ENCODE assay signal across 8 mouse cellular contexts in the genomic region with DNA sequence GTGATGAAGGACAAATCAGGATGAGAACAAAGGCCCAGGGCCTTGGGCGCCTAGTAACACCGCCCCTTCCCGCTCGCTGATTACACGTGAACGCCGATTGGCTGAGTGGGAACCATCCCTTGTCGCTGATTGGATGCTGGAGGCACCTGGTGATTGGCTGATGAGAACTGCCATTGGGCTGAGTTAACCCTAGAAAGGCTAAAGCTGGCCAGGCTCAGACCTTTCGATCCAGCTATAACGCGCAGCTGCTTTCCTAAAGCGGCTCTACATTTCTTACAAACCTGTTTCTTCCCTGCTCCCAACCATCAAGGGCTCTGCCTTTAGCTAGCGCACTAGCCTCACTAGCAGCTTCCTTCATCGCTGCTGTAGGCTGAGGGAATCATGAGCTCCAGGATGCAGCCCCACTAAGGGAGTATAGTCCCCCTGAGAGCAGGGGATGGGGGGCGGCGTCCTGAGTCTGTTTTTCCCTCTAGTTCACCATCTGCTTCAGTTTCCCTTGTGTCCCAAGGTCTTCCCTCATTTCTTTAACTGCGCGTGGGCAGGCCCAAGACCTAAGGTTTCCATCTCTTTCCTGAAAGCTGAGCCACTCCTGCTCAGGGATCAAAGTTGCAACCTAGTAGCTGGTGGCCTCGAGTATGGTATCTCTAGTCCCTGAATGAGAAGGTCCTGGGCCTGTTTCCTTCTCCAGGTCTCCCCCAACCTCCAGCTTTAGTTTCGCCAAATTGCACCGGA. TPM values are rescaled to one million over a fixed set of nuclear protein-coding genes. Genes with fewer than 3 reads are reported as not detected.
DNase-seq lines count a peak whose midpoint lies in the region; ATAC-seq and TF ChIP-seq lines count a peak whose summit lies in the region.

No protein-coding gene starts in this region.

- intact Hi-C loops in heart, adult 2 months (cut with DNase I) = no loop called here

- no peaks in the 10 kb centered on the region for H3K79me2 ChIP-seq in heart, adult 2 months (replicated peaks; ENCODE audit: control insufficient read depth, insufficient read depth, low read length)

- TF ChIP-seq CTCF in heart, adult 2 months (IDR thresholded peaks at IDR 0.05) = no peak

- WGBS in embryonic facial prominence, embryonic 14.5 days = under 1% methylated on average over 21 of the region's 21 CpGs
- WGBS in heart, adult 2 months = under 1% methylated on average over 21 of the region's 21 CpGs
- under 1% methylated on average over 21 of the region's 21 CpGs for WGBS in limb, embryonic 13.5 days
- under 1% methylated on average over 21 of the region's 21 CpGs for WGBS in midbrain, embryonic 16.5 days

- peaks cover 14% of the 10 kb centered on the region; the same call in 1 of the 2 replicates for H3K4me1 ChIP-seq in embryonic facial prominence, embryonic 14.5 days (ENCODE audit: control insufficient read depth, insufficient read depth, low read length)
- H3K4me1 ChIP-seq in heart, adult 2 months (ENCODE audit: control insufficient read depth, insufficient read depth, low read length) = peaks cover 4% of the 10 kb centered on the region
- peaks cover 24% of the 10 kb centered on the region for H3K4me1 ChIP-seq in limb, embryonic 13.5 days
- H3K4me1 ChIP-seq in midbrain, embryonic 16.5 days (ENCODE audit: control insufficient read depth, insufficient read depth, low read length) = peaks cover 26% of the 10 kb centered on the region

- H3K4me3 ChIP-seq in embryonic facial prominence, embryonic 14.5 days (ENCODE audit: low read depth, low read length) = peak overlapping the region; percentile 73
- H3K4me3 ChIP-seq in heart, adult 2 months = peak overlapping the region; percentile 81
- H3K4me3 ChIP-seq in limb, embryonic 13.5 days = peak overlapping the region; percentile 84
- peak overlapping the region; percentile 79 for H3K4me3 ChIP-seq in midbrain, embryonic 16.5 days (ENCODE audit: low read depth, low read length)

- H3K9me3 ChIP-seq in embryonic facial prominence, embryonic 14.5 days (ENCODE audit: control insufficient read depth, low read length) = no peaks in the 10 kb centered on the region
- no peaks in the 10 kb centered on the region for H3K9me3 ChIP-seq in limb, embryonic 13.5 days
- no peaks in the 10 kb centered on the region for H3K9me3 ChIP-seq in midbrain, embryonic 16.5 days (replicated peaks; ENCODE audit: control insufficient read depth, low read length, poor library complexity, severe bottlenecking)

- peak; percentile 94 for ATAC-seq in embryonic facial prominence, embryonic 14.5 days (ENCODE audit: low read depth)
- peak; percentile 92 for ATAC-seq in limb, embryonic 13.5 days (ENCODE audit: low FRiP score, low read depth)
- peak; percentile 94 for ATAC-seq in midbrain, embryonic 16.5 days

- H3K4me2 ChIP-seq in embryonic facial prominence, embryonic 14.5 days (ENCODE audit: low read depth, low read length) = peak overlapping the region; percentile 100
- peak overlapping the region; percentile 99 for H3K4me2 ChIP-seq in limb, embryonic 13.5 days (replicated peaks)
- peak overlapping the region; percentile 95 for H3K4me2 ChIP-seq in midbrain, embryonic 16.5 days (ENCODE audit: low read length)

- H3K36me3 ChIP-seq in embryonic facial prominence, embryonic 14.5 days (ENCODE audit: control insufficient read depth, insufficient read depth, low read length) = peaks cover 21% of the 10 kb centered on the region
- H3K36me3 ChIP-seq in heart, adult 2 months (ENCODE audit: control insufficient read depth, insufficient read depth, low read length) = no peaks in the 10 kb centered on the region
- peaks cover 26% of the 10 kb centered on the region for H3K36me3 ChIP-seq in limb, embryonic 13.5 days
- H3K36me3 ChIP-seq in midbrain, embryonic 16.5 days (ENCODE audit: control insufficient read depth, insufficient read depth, low read length) = peaks cover 3% of the 10 kb centered on the region; the same call in 1 of the 2 replicates

- H3K9ac ChIP-seq in embryonic facial prominence, embryonic 14.5 days (ENCODE audit: low read depth, low read length) = peak overlapping the region; percentile 77
- H3K9ac ChIP-seq in heart, adult 2 months (ENCODE audit: low read depth, low read length) = peak overlapping the region; percentile 48
- H3K9ac ChIP-seq in limb, embryonic 13.5 days = peak overlapping the region; percentile 86
- peak overlapping the region; percentile 89 for H3K9ac ChIP-seq in midbrain, embryonic 16.5 days (ENCODE audit: low read depth, low read length)

- peak; percentile 99 for DNase-seq in 3T3-L1 (ENCODE audit: low read depth, low spot score)
- DNase-seq in adrenal gland, postnatal 4 days (ENCODE audit: low spot score in 2 of 2) = peak; percentile 84 to 90
- DNase-seq in embryonic facial prominence, embryonic 14.5 days (ENCODE audit: low spot score) = peak; percentile 99
- peak; percentile 89 to 94 for DNase-seq in heart, adult 2 months
- peak; percentile 93 to 95 for DNase-seq in kidney, adult 8-10 months
- DNase-seq in spleen, postnatal 10 days (ENCODE audit: low spot score in 2 of 2) = peak; percentile 68 to 87

- H3K27ac ChIP-seq in embryonic facial prominence, embryonic 14.5 days (replicated peaks; ENCODE audit: low read depth, low read length) = peak overlapping the region; percentile 94
- peak overlapping the region; percentile 87 for H3K27ac ChIP-seq in heart, adult 2 months
- H3K27ac ChIP-seq in limb, embryonic 13.5 days = peak overlapping the region; percentile 93
- peak overlapping the region; percentile 97 for H3K27ac ChIP-seq in midbrain, embryonic 16.5 days (ENCODE audit: low read length)

- TF ChIP-seq POLR2A in heart, adult 2 months (IDR thresholded peaks at IDR 0.05; ENCODE audit: insufficient read depth, low read depth, low read length) = no peak; the same call in 1 of the 2 replicates

- no peak for TF ChIP-seq EP300 in heart, adult 2 months (IDR thresholded peaks at IDR 0.05; ENCODE audit: insufficient read depth, low read depth, low read length)

- H3K27me3 ChIP-seq in embryonic facial prominence, embryonic 14.5 days (replicated peaks; ENCODE audit: control insufficient read depth, insufficient read depth, low read length) = no peaks in the 10 kb centered on the region
- no peaks in the 10 kb centered on the region for H3K27me3 ChIP-seq in heart, adult 2 months (ENCODE audit: control insufficient read depth, insufficient read depth, low read length)
- H3K27me3 ChIP-seq in limb, embryonic 13.5 days = peaks cover 10% of the 10 kb centered on the region; the same call in 1 of the 2 replicates
- no peaks in the 10 kb centered on the region; the same call in 1 of the 2 replicates for H3K27me3 ChIP-seq in midbrain, embryonic 16.5 days (ENCODE audit: control insufficient read depth, insufficient read depth, low read depth, low read length)

RNA-seq across cellular contexts. Expression of a gene that starts 3.0 kb away (rescaled TPM):
- total RNA-seq in adrenal gland, postnatal 4 days (2021) = 10 to 100 TPM; 91.6 to 91.9 TPM
- 81.8 and 107 TPM in 2 replicates for polyA plus RNA-seq in embryonic facial prominence, embryonic 14.5 days (2014; fragmentation: Nextera tagmentation; extraction: Ambion mirVana)
- 10 to 100 TPM; 63.1 to 78.9 TPM for total RNA-seq in heart, adult 2 months (2021)
- 68.0 and 75.8 TPM in 2 replicates for polyA plus RNA-seq in heart, adult 2 months (2012; rRNA removed)
- polyA plus RNA-seq in limb, embryonic 13.5 days (2015; fragmentation: Nextera tagmentation; extraction: Ambion mirVana) = 108 and 109 TPM in 2 replicates
- polyA plus RNA-seq in midbrain, embryonic 16.5 days (2015; fragmentation: Nextera tagmentation; extraction: Ambion mirVana) = 115 and 117 TPM in 2 replicates

RNA-seq across cellular contexts. Expression of a gene that starts 3.1 kb away (rescaled TPM):
- total RNA-seq in adrenal gland, postnatal 4 days (2021) = 1 to 10 TPM; 9.3 to 9.4 TPM
- 12.4 and 14.1 TPM in 2 replicates for polyA plus RNA-seq in embryonic facial prominence, embryonic 14.5 days (2014; fragmentation: Nextera tagmentation; extraction: Ambion mirVana)
- 10 to 100 TPM; 12.2 to 14.8 TPM for total RNA-seq in heart, adult 2 months (2021)
- 28.6 and 30.6 TPM in 2 replicates for polyA plus RNA-seq in heart, adult 2 months (2012; rRNA removed)
- polyA plus RNA-seq in limb, embryonic 13.5 days (2015; fragmentation: Nextera tagmentation; extraction: Ambion mirVana) = 8.1 and 9.2 TPM in 2 replicates
- polyA plus RNA-seq in midbrain, embryonic 16.5 days (2015; fragmentation: Nextera tagmentation; extraction: Ambion mirVana) = 6.4 and 7.6 TPM in 2 replicates

RNA-seq across cellular contexts. Expression of a gene that starts 22.2 kb away (rescaled TPM):
- total RNA-seq in adrenal gland, postnatal 4 days (2021) = 1 to 10 TPM; 4.1 to 9.2 TPM
- polyA plus RNA-seq in embryonic facial prominence, embryonic 14.5 days (2014; fragmentation: Nextera tagmentation; extraction: Ambion mirVana) = 13.0 and 19.8 TPM in 2 replicates
- total RNA-seq in heart, adult 2 months (2021) = under 1 TPM; 0.50 to 0.61 TPM
- polyA plus RNA-seq in heart, adult 2 months (2012; rRNA removed) = 0.35 and 0.76 TPM in 2 replicates
- polyA plus RNA-seq in limb, embryonic 13.5 days (2015; fragmentation: Nextera tagmentation; extraction: Ambion mirVana) = 36.4 and 39.2 TPM in 2 replicates
- 200 and 218 TPM in 2 replicates for polyA plus RNA-seq in midbrain, embryonic 16.5 days (2015; fragmentation: Nextera tagmentation; extraction: Ambion mirVana)

RNA-seq across cellular contexts. Expression of a gene that starts 27.9 kb away (rescaled TPM):
- total RNA-seq in adrenal gland, postnatal 4 days (2021) = 10 to 100 TPM; 66.3 to 67.4 TPM
- 156 and 167 TPM in 2 replicates for polyA plus RNA-seq in embryonic facial prominence, embryonic 14.5 days (2014; fragmentation: Nextera tagmentation; extraction: Ambion mirVana)
- total RNA-seq in heart, adult 2 months (2021) = 10 to 100 TPM; 13.6 to 14.3 TPM
- 26.4 and 27.4 TPM in 2 replicates for polyA plus RNA-seq in heart, adult 2 months (2012; rRNA removed)
- polyA plus RNA-seq in limb, embryonic 13.5 days (2015; fragmentation: Nextera tagmentation; extraction: Ambion mirVana) = 190 and 200 TPM in 2 replicates
- polyA plus RNA-seq in midbrain, embryonic 16.5 days (2015; fragmentation: Nextera tagmentation; extraction: Ambion mirVana) = 102 and 108 TPM in 2 replicates

RNA-seq across cellular contexts. Expression of a gene that starts 31.7 kb away (rescaled TPM):
- 10 to 100 TPM; 15.6 to 16.2 TPM for total RNA-seq in adrenal gland, postnatal 4 days (2021)
- 14.2 and 16.5 TPM in 2 replicates for polyA plus RNA-seq in embryonic facial prominence, embryonic 14.5 days (2014; fragmentation: Nextera tagmentation; extraction: Ambion mirVana)
- 1 to 10 TPM in 1 of 2 experiments, under 1 TPM in 1; 0.99 to 1.3 TPM for total RNA-seq in heart, adult 2 months (2021)
- polyA plus RNA-seq in heart, adult 2 months (2012; rRNA removed) = 0.45 and 0.67 TPM in 2 replicates
- polyA plus RNA-seq in limb, embryonic 13.5 days (2015; fragmentation: Nextera tagmentation; extraction: Ambion mirVana) = 27.4 and 29.0 TPM in 2 replicates
- polyA plus RNA-seq in midbrain, embryonic 16.5 days (2015; fragmentation: Nextera tagmentation; extraction: Ambion mirVana) = 3.6 and 5.0 TPM in 2 replicates

Comparison
In these comparisons a context has a peak if more than half of its experiments do, and no peak if none do; other contexts are left out.
1. Peak in every context shown above with its lines: DNase-seq, ATAC-seq, H3K4me3 ChIP-seq and H3K27ac ChIP-seq.